Mouse (Mus musculus): ENCODE measurements around the gene Zbtb11.
A peak's percentile ranks its signal among the peaks of the same experiment; 100 is the strongest.

Zbtb11 gene

GRCm38 (mm10) chr16:55970416-55970815, 3.3 kb upstream of the Zbtb11 start:
- no peak for DNase-seq

GRCm38 (mm10) chr16:55971735-55972615, 1.7 kb upstream of the Zbtb11 start:
- DNase-seq = no peak

GRCm38 (mm10) chr16:55972626-55973201, 969 bp upstream of the Zbtb11 start:
- no peak for DNase-seq

- DNase-seq = peak; percentile 95
Observed at GRCm38 (mm10) chr16:55974256-55974902, 696 bp downstream of the Zbtb11 start.

GRCm38 (mm10) chr16:55974903-55975285, 1.2 kb downstream of the Zbtb11 start:
- peak; percentile 36 to 47 for DNase-seq

- DNase-seq = no peak
Observed at GRCm38 (mm10) chr16:55986001-55986400, 12.3 kb downstream of the Zbtb11 start.

GRCm38 (mm10) chr16:55990311-55990710, 16.6 kb downstream of the Zbtb11 start:
- DNase-seq = no peak

- DNase-seq = no peak
Observed at GRCm38 (mm10) chr16:55994235-55994634, 20.6 kb downstream of the Zbtb11 start.

GRCm38 (mm10) chr16:56006798-56007197, 33.1 kb downstream of the Zbtb11 start:
- no peak for DNase-seq

GRCm38 (mm10) chr16:56008862-56009261, 35.2 kb downstream of the Zbtb11 start:
- DNase-seq = no peak

- no peak for DNase-seq
Observed at GRCm38 (mm10) chr16:56012789-56013743, 39.4 kb downstream of the Zbtb11 start.

- DNase-seq = no peak
Observed at GRCm38 (mm10) chr16:56014076-56014475, 40.4 kb downstream of the Zbtb11 start.

- DNase-seq = no peak
Observed at GRCm38 (mm10) chr16:56019660-56020059, 46.0 kb downstream of the Zbtb11 start.

- DNase-seq = no peak
Observed at GRCm38 (mm10) chr16:56027854-56028629, 54.4 kb downstream of the Zbtb11 start.

GRCm38 (mm10) chr16:56028722-56029551, 55.3 kb downstream of the Zbtb11 start:
- no peak for DNase-seq

GRCm38 (mm10) chr16:56029661-56030082, 56.0 kb downstream of the Zbtb11 start, which contains the start of gene Pcnp:
Gene Pcnp (minus strand): TSS chr16:56029739.
- peak; percentile 98 for DNase-seq

- DNase-seq = no peak
Observed at GRCm38 (mm10) chr16:56034566-56034965, 60.9 kb downstream of the Zbtb11 start.

GRCm38 (mm10) chr16:56036501-56036900, 62.8 kb downstream of the Zbtb11 start:
- no peak for DNase-seq

- DNase-seq = peak; percentile 96 to 98
Observed at GRCm38 (mm10) chr16:56037138-56038010, 63.7 kb downstream of the Zbtb11 start, which contains the start of gene Trmt10c. Gene Trmt10c (minus strand): TSS chr16:56037819.

- no peak for DNase-seq
Observed at GRCm38 (mm10) chr16:56038090-56038489, 64.4 kb downstream of the Zbtb11 start.
